Mouse (Mus musculus) embryo, embryonic 11.5 days (tissue): ENCODE results near the gene Mrpl38.

Source experiments
- DNase-seq: peaks from one replicate; pipeline ENCODE4 v3.0.0-alpha.2; 2012; ENCODE audit warnings: low read depth, low spot score

Gene Mrpl38

GRCm38 (mm10) chr11:116111067-116111466 lies 27.6 kb downstream of the Mrpl38 start:
- no peak for DNase-seq

DNA sequence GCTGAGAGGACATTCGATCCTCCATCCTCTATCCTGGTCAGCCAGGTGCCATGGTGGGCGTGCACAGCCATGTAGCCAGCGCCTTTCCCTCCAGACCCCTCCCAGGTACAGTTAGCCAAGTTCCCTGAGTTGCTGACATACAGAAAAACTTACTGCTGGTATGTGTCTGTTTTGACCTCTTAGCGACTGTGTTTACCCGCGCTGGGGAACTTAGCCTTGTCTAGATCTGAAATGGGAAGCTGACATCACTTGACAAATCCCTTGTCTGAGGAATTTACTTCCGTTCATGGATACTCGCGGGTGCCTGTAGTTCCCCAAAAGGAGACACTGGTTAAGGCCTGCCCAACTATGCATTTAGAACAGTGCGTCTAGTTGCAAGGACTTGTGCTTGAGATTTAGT lies 28.1 kb downstream of the Mrpl38 start:
- DNase-seq, result no peak

GRCm38 (mm10) chr11:116110131-116110530 lies 28.5 kb downstream of the Mrpl38 start:
- DNase-seq, result no peak

GRCm38 (mm10) chr11:116109441-116110081 lies 29.1 kb downstream of the Mrpl38 start:
- DNase-seq, result no peak

- no peak for DNase-seq
Observed at GRCm38 (mm10) chr11:116108464-116109137, 30.1 kb downstream of the Mrpl38 start.

GRCm38 (mm10) chr11:116107777-116108285 lies 30.8 kb downstream of the Mrpl38 start:
- no peak for DNase-seq

DNA sequence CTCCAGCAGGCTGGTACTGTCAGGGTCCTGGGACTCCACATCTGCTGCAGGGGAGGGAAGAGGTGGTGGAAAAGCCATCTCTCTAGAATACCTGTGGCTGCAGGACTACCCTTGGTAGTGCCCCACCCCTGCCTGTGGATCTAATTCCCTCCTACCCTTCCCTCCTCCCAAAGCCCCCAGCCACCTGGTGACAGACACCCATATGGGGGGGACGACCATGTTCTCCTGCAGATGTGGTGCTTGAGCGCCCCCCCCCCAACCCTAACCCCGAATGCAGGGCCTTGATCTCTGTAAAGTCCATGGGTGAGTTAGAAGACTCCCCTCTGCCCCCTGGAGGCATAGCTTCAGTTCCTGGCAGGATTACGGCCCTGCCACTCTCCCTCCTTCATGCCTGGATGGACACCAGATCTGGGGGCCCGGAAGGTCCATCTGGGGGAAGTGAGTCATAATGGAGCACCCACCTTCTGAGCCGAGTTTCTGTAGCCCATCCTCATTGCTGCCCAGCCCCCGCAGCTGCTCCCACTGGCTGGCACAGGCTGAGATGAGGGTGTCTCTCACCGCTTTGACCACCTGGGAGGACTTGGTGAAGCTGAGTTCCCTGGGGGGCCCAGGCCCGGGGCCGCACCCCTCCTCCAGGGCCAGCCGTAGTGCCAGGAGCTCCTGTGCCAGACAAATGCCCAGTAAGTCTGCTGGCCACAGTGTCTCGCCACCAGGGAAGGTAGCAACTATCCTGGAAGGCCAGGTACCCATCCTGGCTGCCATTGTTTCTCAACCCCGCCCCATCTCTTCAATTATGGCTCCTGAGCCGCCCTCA lies 31.5 kb downstream of the Mrpl38 start:
- no peak for DNase-seq

GRCm38 (mm10) chr11:116106154-116106962 lies 32.3 kb downstream of the Mrpl38 start:
- no peak for DNase-seq

DNA sequence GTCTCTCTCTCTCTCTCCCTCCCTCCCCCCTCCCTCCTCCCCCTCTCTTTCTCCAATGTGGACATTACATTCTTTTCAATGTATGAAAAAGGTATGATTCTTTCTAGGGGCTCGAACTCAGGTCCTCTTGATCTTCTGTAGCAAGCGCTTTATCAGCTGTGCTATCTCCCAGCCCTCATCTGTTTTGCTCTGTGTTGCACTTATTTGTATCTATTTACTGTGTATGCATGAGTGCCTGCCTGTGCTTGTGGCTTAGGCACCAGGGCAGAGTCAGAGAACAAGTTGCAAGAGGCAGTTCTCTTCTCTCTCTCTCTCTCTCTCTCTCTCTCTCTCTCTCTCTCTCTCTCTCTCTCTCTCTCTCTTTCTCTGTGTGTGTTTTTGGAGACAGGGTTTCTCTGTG lies 33.6 kb downstream of the Mrpl38 start:
- DNase-seq, result no peak

- no peak for DNase-seq
Observed at GRCm38 (mm10) chr11:116104006-116104646, 34.5 kb downstream of the Mrpl38 start.

DNA sequence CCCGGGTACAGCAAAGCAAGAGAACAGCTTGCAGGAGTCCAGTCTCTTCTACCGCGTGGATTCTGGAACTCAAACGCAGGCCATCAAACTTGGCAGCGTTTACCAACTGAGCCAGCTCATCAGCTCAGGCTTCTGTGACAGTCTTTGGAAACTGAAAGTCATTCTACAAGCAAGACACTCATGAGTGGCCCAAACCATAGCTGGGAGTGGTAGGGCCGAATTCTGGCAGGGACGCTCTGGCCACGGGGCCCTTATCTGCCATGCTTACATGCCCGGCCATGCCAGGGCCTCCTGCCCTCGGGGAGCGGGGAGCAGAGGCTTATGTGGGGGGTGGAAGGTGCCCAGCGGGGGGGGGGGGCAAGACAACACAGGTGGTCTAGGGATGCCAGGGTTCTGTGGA lies 35.1 kb downstream of the Mrpl38 start:
- no peak for DNase-seq

DNA sequence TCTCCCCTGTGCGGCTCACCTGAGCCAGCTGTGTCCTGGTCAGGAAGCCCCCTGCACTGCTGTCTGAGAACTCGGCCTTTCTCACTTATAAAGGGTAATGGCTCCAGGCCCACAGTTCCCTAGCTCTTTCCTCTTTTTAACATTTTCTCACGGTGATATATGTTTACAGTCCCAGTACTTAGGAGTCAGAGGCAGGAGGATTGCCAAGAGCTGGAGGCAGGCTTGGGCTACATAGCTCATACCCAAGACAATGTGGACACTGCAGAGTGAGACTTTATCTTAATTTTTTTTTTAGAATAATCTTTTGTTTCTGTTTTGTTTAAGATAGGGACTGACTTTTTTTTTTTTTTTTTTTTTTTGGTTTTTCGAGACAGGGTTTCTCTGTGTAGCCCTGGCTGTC lies 36.2 kb downstream of the Mrpl38 start:
- DNase-seq, result no peak

DNA sequence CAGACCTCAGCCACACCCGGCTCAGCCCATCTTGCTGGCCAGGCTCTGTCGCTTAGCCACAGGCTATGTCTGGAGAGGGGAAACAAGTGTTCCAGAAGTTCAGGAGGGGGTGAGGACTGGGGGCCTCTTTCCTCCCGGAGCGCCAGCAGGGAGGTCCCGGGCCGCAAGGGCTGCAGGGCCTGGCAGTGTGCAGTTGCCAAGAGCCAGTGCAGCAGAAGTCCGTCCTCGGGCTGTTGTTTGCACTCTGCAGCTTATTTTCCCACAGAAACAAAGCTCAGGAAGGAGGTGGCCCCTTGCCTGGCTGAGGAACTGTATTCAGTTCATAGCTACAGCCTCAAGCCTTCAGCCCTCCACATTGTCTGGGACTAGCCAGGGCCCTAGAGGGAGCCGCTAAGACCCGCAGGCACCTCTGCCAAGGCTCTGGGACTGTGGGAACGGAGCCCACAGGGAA lies 36.7 kb downstream of the Mrpl38 start:
- DNase-seq, result no peak

GRCm38 (mm10) chr11:116100839-116101238 lies 37.8 kb downstream of the Mrpl38 start:
- no peak for DNase-seq

GRCm38 (mm10) chr11:116100385-116100784 lies 38.3 kb downstream of the Mrpl38 start:
- no peak for DNase-seq

- no peak for DNase-seq
Observed at GRCm38 (mm10) chr11:116099462-116099861, 39.2 kb downstream of the Mrpl38 start.

GRCm38 (mm10) chr11:116098711-116099460 lies 39.8 kb downstream of the Mrpl38 start:
- DNase-seq, result no peak

DNA sequence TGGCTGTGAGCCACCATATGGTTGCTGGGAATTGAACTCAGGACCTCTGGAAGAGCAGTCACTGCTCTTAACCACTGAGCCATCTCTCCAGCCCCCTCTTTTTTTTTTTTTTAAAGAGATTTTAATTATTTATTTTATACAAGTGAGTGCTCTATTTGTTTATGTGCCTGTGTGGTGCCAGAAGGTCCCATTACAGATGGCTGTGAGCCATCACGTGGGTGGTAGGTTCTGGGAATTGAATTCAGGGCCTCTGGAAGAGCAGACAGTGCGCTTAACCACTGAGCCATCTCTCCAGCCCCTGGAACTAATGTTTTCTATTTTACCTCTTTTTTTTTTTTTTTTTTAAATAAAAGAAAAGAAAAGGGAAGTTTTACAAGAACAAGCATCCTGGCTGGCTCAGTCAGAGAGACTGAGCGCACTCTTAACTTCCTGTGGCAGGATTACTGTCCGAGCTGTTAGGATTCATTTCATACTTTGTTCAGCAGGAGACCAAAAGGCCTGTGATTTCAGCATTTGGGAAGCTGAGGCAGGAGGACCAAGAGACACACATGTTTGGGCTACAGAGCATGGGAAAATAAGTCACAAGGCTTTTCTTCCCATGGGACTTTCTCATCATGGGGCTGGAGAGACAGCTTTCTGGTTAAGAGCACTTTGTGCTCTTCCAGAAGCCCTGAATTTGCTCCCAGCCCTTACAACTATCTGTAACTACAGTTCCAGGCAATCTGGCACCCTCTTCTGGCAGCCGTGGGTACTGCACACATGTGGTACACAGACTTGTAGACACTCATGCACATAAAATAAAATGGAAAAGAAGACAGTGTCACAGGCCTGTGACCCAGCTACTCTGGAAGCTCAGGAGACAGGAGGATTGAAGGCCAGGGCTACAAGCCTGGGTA lies 42.2 kb downstream of the Mrpl38 start:
- DNase-seq, result no peak

- no peak for DNase-seq
Observed at GRCm38 (mm10) chr11:116095573-116095972, 43.1 kb downstream of the Mrpl38 start.
